Mouse (Mus musculus) heart, postnatal 0 days (tissue): ENCODE measurements around the gene Litaf.

Experiments
- CTCF ChIP-seq: IDR thresholded peaks from 2 replicates; pipeline ENCODE4 v1.5.1; 2016; ENCODE audit warnings: antibody characterized with exemption, control low read depth, low read depth
- EP300 ChIP-seq: IDR thresholded peaks from 2 replicates; pipeline ENCODE4 v1.6.1; 2016; ENCODE audit warnings: antibody characterized with exemption, low read depth

DNA sequence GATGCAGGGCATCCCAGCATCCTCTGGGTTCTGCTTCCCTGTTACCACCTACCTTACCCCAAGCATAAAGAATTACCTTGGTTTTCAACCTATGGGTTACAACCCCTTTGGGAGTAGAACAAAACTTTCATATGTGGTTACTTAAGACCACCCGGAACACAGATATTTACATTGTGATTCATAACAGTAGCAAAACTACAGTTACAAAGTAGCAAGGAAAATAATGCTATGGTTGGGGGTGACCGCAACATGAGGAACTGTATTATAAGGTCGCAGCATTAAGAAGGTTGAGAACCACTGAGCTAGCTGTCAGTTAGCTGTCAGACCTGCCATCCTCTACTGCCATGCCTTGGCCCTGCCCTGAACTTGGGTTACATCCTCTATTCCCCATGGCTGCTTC lies 2.7 kb upstream of the Litaf start:
- TF ChIP-seq CTCF: no peak
- TF ChIP-seq EP300: no peak
